Mouse (Mus musculus) limb, embryonic 14.5 days (tissue): ENCODE results near the gene Gm5150. TPM values are rescaled to one million over a fixed set of nuclear protein-coding genes. Genes with fewer than 3 reads are reported as not detected.
"Not testable (repeated sequence)": the region's sequence is repeated elsewhere in the genome, so short reads cannot be mapped to it uniquely, and the experiment has no call there.

Source experiments
- ATAC-seq: fragments of 200-750 bp; cut with Nextera tagmentation; 2 replicates; pipeline ENCODE4 v1.8.0; 2017; ENCODE audit warnings: low read depth, moderate number of reproducible peaks, moderate TSS enrichment; ENCODE audit not compliant: low FRiP score
- DNase-seq: peaks from one replicate; pipeline ENCODE4 v3.0.0-alpha.2; 2015; ENCODE audit warnings: low spot score
- H3K27ac ChIP-seq: fragments of 300-500 bp; sonication (generic); replicated peaks from 2 replicates; pipeline ENCODE4 v1.5.1; 2014; ENCODE audit warnings: low read depth, mild to moderate bottlenecking, low read length, moderate library complexity, mixed read lengths
- H3K27me3 ChIP-seq: fragments of 300-500 bp; sonication (generic); 2 replicates; pipeline ENCODE4 v1.6.1; 2014; ENCODE audit warnings: low read length, mixed read lengths; ENCODE audit not compliant: control insufficient read depth, insufficient read depth
- H3K36me3 ChIP-seq: fragments of 300-500 bp; sonication (generic); 2 replicates; pipeline ENCODE4 v1.6.1; 2014; ENCODE audit warnings: mild to moderate bottlenecking, low read length, moderate library complexity, mixed read lengths; ENCODE audit not compliant: control insufficient read depth, insufficient read depth
- H3K4me1 ChIP-seq: fragments of 300-500 bp; sonication (generic); 2 replicates; pipeline ENCODE4 v1.6.1; 2014; ENCODE audit warnings: antibody characterized with exemption, low read length, mixed read lengths; ENCODE audit not compliant: control insufficient read depth, insufficient read depth
- H3K4me2 ChIP-seq: fragments of 300-500 bp; sonication (generic); replicated peaks from 2 replicates; pipeline ENCODE4 v1.6.1; 2014; ENCODE audit warnings: low read depth, mild to moderate bottlenecking, low read length, moderate library complexity; ENCODE audit not compliant: severe bottlenecking
- H3K4me3 ChIP-seq: fragments of 300-500 bp; sonication (generic); replicated peaks from 2 replicates; pipeline ENCODE4 v1.5.1; 2014; ENCODE audit warnings: low read length
- H3K9ac ChIP-seq: fragments of 300-500 bp; sonication (generic); 2 replicates; pipeline ENCODE4 v1.6.1; 2014; ENCODE audit warnings: mild to moderate bottlenecking, low read depth, low read length, moderate library complexity; ENCODE audit not compliant: severe bottlenecking
- H3K9me3 ChIP-seq: fragments of 300-500 bp; sonication (generic); 2 replicates; pipeline ENCODE4 v1.6.1; 2016; ENCODE audit warnings: low read length; ENCODE audit not compliant: control insufficient read depth
- POLR2A ChIP-seq: fragments of 200-500 bp; IDR thresholded peaks from 2 replicates; pipeline ENCODE4 v1.8.0; 2012; ENCODE audit warnings: inconsistent platforms, mild to moderate bottlenecking, moderate library complexity, borderline replicate concordance; ENCODE audit not compliant: insufficient read depth, insufficient read length; ENCODE audit errors: extremely low read depth
- WGBS: fragments of 180-500 bp; shearing (Covaris S2); extraction: QIAGEN DNeasy Blood & Tissue Kit; methylation state at CpG from one replicate; pipeline ENCODE4 v1.1.7; 2014; 5-methylcytosine and 5-hydroxymethylcytosine counted together
- microRNA-seq: library from miRNA; unstranded; fragments of <30 nt; microRNA quantifications from one replicate; pipeline ENCODE4, GENCODE M21; 2016
- polyA plus RNA-seq, 2 experiments: library from polyadenylated mRNA; depleted of rRNA in 1 of 2; stranded (reverse) in 1 of 2; unstranded in 1 of 2; fragments of >200 nt; fragmentation: Nextera tagmentation in 1 of 2; extraction: Ambion mirVana in 1 of 2; gene quantifications; 2 replicates each; pipeline versions ENCODE4 v1.2.1 to v1.2.3; 2012 to 2014

The Gm5150 gene
- polyA plus RNA-seq, 2 experiments, result not detected

DNA sequence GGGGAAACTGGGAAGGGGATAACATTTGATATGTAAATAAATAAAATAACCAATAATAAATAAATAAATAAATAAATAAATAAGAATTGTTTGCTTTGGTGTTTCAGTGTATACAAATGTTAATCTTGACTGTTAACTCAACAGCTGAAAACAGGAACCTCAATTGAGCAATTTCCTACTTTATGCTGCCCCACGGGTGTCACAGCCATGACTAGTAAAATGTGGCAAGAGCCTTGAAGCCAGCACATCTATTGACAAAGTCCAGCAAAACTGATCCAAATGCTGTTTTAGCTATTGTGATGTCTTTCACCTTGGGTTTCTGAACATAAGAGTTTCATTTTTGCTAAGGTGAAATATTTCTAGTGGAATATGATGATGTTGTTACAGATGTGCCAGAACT lies 1.6 kb upstream of the Gm5150 start:
- 52% methylated on average over 1 of the region's 1 CpGs for WGBS
- Histone ChIP-seq H3K36me3 (no peaks in the 10 kb centered on the region), H3K9me3 (no peaks in the 10 kb centered on the region), H3K9ac (no peak overlapping the region), H3K27me3 (no peaks in the 10 kb centered on the region), H3K4me3 (no peak overlapping the region), H3K4me1 (no peaks in the 10 kb centered on the region), H3K4me2 (no peak overlapping the region), H3K27ac (no peak overlapping the region)
- DNase-seq (no peak), ATAC-seq (no peak)
- TF ChIP-seq POLR2A, result no peak

DNA sequence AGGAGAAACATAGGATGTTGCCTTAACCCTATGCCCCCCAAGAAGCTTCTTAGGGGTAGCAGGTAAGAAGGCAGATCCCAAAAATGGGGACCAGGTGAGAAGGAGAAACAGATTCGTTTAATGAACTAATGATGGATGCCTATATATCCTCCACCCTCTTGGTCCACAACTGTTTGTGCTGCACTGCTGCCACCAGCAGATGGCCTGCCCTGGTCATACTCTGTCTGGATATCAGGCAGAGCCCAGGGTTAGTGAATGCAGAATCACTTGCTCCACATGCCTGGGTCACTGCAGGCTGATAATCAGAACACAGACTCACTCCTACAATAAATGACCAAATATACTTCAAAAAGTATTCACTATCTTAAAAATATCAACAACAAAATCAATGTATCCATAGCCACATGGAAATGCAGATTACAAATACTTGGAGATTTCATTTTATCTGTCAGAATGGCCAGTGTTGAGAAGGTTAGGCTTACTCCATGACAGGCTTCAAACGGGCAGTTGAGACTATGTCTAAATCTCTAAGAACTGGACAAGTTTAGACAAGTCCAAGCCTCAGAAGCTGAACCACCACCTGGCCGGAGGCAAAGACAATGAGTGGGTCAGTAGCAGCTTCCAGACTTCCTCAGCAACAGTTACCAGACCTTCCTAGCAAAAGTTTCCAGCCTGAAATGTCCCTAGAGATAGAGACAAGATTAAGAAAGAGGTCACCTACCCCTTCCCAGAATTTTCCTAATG lies 2.2 kb downstream of the Gm5150 start:
- 66% methylated on average over 3 of the region's 3 CpGs for WGBS
- no peak for ATAC-seq
- TF ChIP-seq POLR2A, result no peak

DNA sequence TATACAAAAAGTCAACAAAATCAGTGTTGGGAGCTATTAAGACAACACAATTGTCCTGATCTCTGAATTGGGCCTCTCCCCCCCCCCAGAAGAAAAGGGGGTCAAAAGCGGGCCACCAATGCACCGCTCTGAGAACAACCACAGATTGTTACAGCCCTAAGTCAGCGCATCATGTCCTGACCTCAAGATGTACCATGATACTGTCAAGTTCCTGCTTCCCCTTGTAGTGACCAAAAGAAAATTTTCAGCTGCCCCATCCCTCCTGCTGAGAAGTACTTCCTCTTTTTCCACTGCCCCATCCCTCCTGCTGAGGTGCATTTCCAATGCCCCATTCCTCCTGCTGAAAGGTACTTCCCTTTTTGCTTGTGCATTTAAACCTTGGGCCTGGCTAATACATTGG lies 6.8 kb downstream of the Gm5150 start:
- H3K27me3 ChIP-seq, DNase-seq, H3K4me3 ChIP-seq, H3K36me3 ChIP-seq, ATAC-seq, H3K27ac ChIP-seq, H3K9me3 ChIP-seq, H3K9ac ChIP-seq, H3K4me2 ChIP-seq, H3K4me1 ChIP-seq: not testable (repeated sequence)
- WGBS, result 97% methylated on average over 3 of the region's 3 CpGs

More for the DNA sequence above, 2.2 kb downstream of the Gm5150 start:
- Histone ChIP-seq H3K36me3 (no peaks in the 10 kb centered on the region), H3K4me2 (no peak overlapping the region), H3K9ac (no peak overlapping the region), H3K4me3 (no peak overlapping the region), H3K4me1 (no peaks in the 10 kb centered on the region), H3K9me3 (no peaks in the 10 kb centered on the region), H3K27ac (no peak overlapping the region), H3K27me3 (no peaks in the 10 kb centered on the region)
- no peak for DNase-seq

DNA sequence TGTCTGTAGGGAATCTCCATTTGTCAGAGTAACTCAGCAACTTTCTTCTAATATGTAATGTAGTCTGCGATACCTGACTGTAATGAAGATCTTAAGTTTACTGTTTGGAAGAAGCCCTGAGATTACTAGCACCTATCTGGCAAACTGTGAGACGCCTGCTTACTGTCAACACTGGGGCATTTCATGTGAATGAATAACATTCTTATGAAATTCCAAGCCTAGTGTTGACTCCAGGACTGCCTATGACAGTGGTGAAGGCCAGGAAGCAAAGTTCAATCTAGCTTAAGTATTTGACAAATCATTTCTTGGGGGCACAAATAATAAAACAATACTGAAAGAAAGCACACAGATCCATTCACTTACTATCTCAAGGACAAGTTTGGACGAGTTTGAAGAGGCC lies 24.0 kb downstream of the Gm5150 start:
- no peak for TF ChIP-seq POLR2A
- 59% methylated on average over 3 of the region's 3 CpGs for WGBS
- Histone ChIP-seq H3K4me3 (no peak overlapping the region), H3K9me3 (no peaks in the 10 kb centered on the region), H3K4me1 (no peaks in the 10 kb centered on the region), H3K9ac (no peak overlapping the region), H3K36me3 (no peaks in the 10 kb centered on the region), H3K27ac (no peak overlapping the region), H3K4me2 (no peak overlapping the region), H3K27me3 (no peaks in the 10 kb centered on the region)
- no peak for ATAC-seq
- no peak for DNase-seq

DNA sequence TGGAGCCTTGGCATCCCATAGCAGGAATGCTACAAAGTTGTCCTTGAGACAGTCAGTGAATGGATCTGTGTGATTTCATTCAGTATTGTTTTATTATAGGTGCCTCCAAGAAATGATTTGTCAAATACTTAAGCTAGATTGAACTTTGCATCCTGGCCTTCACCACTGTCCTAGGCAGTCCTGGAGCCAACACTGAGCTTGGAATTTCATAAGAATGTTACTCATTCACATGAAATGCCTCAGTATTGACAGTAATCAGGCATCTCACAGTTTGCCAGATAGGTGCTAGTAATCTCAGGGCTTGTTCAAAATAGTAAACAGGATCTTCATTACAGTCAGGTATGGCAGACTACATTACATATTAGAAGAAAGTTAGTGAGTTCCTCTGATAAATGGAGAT lies 49.3 kb downstream of the Gm5150 start:
- Histone ChIP-seq H3K9me3 (no peaks in the 10 kb centered on the region), H3K4me3 (no peak overlapping the region), H3K36me3 (no peaks in the 10 kb centered on the region), H3K4me2 (no peak overlapping the region), H3K27me3 (no peaks in the 10 kb centered on the region), H3K4me1 (no peaks in the 10 kb centered on the region), H3K27ac (no peak overlapping the region), H3K9ac (no peak overlapping the region)
- no peak for ATAC-seq
- TF ChIP-seq POLR2A, result no peak
- no peak for DNase-seq

Small RNAs within 50 kb of the gene (microRNA-seq; reads per million reads assigned to microRNA genes)
- not detected for gene Gm24694

Other genes starting within 250 kb of the Gm5150 start
- gene Sirpb1c, start 157.9 kb downstream of the Gm5150 start, polyA plus RNA-seq (2012; rRNA removed), result 0.08 and 0.14 TPM in 2 replicates
- gene Sirpb1c, start 157.9 kb downstream of the Gm5150 start, polyA plus RNA-seq (2014; fragmentation: Nextera tagmentation; extraction: Ambion mirVana), result not detected in 2 replicates